Mouse (Mus musculus): Measurements from ENCODE around the gene Olfr320.

DNA sequence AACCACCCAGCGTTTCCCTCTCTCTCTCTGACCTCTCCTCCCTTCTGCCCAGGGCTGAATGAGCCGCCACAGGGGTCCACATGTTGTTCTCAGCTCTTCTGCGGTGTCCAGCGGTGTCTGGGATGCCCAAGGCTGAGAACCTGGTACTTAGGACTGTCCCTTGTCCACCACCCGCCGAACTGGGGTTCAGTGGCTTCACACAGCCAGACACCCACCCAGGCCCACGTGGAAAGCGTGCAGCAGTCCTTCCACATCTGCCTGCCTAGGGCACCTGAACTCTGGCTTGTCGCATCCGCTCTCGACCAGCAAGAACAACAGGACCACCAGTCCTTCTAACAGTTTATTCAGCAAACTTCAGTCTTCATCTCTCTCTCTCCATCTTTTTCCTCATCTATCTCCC is 28.2 kb downstream of the Olfr320 start:
- TF ChIP-seq CTCF (IDR thresholded peaks at IDR 0.05; ENCODE audit: insufficient read depth, low read depth, low read length) (no peak), POLR2A (IDR thresholded peaks at IDR 0.05; ENCODE audit: insufficient read depth, low read depth, low read length) (no peak)
